Mouse (Mus musculus) megakaryocyte-erythroid progenitor cell, adult 5 weeks (primary cell): ENCODE measurements around the gene Spc24. TPM values are rescaled to one million over a fixed set of nuclear protein-coding genes. Genes with fewer than 3 reads are reported as not detected.

Source experiments
- polyA plus RNA-seq: library from polyadenylated mRNA; stranded (reverse); fragments of >175 nt; gene quantifications from 2 replicates; pipeline ENCODE4 v1.2.3, GENCODE M21; 2012

Gene Spc24
- 101 and 106 TPM in 2 replicates for polyA plus RNA-seq

GRCm38 (mm10) chr9:21760155-21761088 lies at the start of gene Spc24:
Spc24 (minus strand) TSS chr9:21760303.

GRCm38 (mm10) chr9:21798345-21799009 lies 38.4 kb upstream of the Spc24 start, which contains the start of gene Kank2:
Kank2 (minus strand) TSS chr9:21798744.

GRCm38 (mm10) chr9:21723377-21724146 lies 36.5 kb downstream of the Spc24 start, which contains the start of gene Ldlr:
Ldlr (plus strand) TSS chr9:21723483.

Other genes with a start within 250 kb of the Spc24 start
- gene AB124611, start 234.1 kb downstream of the Spc24 start, polyA plus RNA-seq = 15.6 and 49.8 TPM in 2 replicates
- gene Carm1, start 213.4 kb downstream of the Spc24 start, polyA plus RNA-seq = 143 TPM in 2 replicates
- 23.6 and 24.1 TPM in 2 replicates for gene Timm29, start 167.6 kb downstream of the Spc24 start, polyA plus RNA-seq
- gene Yipf2, start 167.5 kb downstream of the Spc24 start, polyA plus RNA-seq = 6.4 and 8.6 TPM in 2 replicates
- 227 and 251 TPM in 2 replicates for gene Smarca4, start 144.1 kb downstream of the Spc24 start, polyA plus RNA-seq
- 26.7 and 29.8 TPM in 2 replicates for gene Ldlr, start 36.8 kb downstream of the Spc24 start, polyA plus RNA-seq
- gene Kank2, start 38.4 kb upstream of the Spc24 start, polyA plus RNA-seq = 1.9 and 2.9 TPM in 2 replicates
- 1.7 and 3.7 TPM in 2 replicates for gene Angptl8, start 75.2 kb upstream of the Spc24 start, polyA plus RNA-seq
- 3.1 and 4.8 TPM in 2 replicates for gene Dock6, start 92.3 kb upstream of the Spc24 start, polyA plus RNA-seq
- 35.5 and 43.8 TPM in 2 replicates for gene Rab3d, start 157.9 kb upstream of the Spc24 start, polyA plus RNA-seq
- gene Ccdc159, start 167.2 kb upstream of the Spc24 start, polyA plus RNA-seq = 0.26 and 0.54 TPM in 2 replicates
- 28.8 and 33.9 TPM in 2 replicates for gene Tmem205, start 167.3 kb upstream of the Spc24 start, polyA plus RNA-seq
- 1.9 and 2.5 TPM in 2 replicates for gene Plppr2, start 176.7 kb upstream of the Spc24 start, polyA plus RNA-seq
- 5.8 and 8.1 TPM in 2 replicates for gene Swsap1, start 195.5 kb upstream of the Spc24 start, polyA plus RNA-seq
- gene Epor, start 203.2 kb upstream of the Spc24 start, polyA plus RNA-seq = 45.2 and 62.0 TPM in 2 replicates
- gene Rgl3, start 229.1 kb upstream of the Spc24 start, polyA plus RNA-seq = 0.03 and 0.11 TPM in 2 replicates
- not detected in 2 replicates for gene Ccdc151, start 242.3 kb upstream of the Spc24 start, polyA plus RNA-seq
- gene Prkcsh, start 242.5 kb upstream of the Spc24 start, polyA plus RNA-seq = 202 and 244 TPM in 2 replicates